Mouse (Mus musculus) kidney, postnatal 25 days (tissue): ENCODE data around the gene Pdss2.

Experiments
- DNase-seq, 2 experiments: peaks; one replicate each; pipeline ENCODE4 v3.0.0; 2021; ENCODE audit warnings: mixed read lengths in 2 of 2

The Pdss2 gene

DNA sequence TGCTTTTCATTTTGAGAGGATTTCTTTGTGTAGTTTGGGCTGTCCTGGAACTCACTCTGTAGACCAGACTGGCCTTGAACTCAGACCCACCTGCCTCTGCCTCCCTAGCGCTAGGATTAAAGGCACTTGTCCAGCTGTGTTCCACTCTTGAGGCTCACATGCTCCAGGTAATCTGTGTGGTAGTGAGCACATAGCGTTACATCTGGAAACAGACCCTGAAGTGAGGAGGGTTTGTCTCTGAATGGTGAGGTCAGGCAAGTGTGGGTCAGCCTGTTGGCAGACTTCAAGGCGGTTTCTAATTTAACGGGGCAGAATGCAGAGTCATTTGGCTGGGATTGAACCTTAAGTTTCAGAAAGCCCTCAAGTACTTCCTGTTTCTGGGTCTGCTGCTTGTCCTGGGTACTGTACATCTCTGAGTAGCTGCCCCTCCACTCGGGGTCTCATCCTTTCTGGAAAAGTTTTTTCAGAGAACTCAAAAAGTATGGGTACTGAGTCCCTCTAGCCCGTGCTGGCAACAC is 264.5 kb downstream of the Pdss2 start:
- no peak for DNase-seq

- no peak for DNase-seq
Observed at GRCm38 (mm10) chr10:43487441-43488010, 266.2 kb downstream of the Pdss2 start.

GRCm38 (mm10) chr10:43488258-43488657 is 267.0 kb downstream of the Pdss2 start:
- DNase-seq = no peak

GRCm38 (mm10) chr10:43489139-43489538 is 267.9 kb downstream of the Pdss2 start:
- DNase-seq = no peak

GRCm38 (mm10) chr10:43489550-43489949 is 268.3 kb downstream of the Pdss2 start:
- DNase-seq = peak; percentile 57 to 70

DNA sequence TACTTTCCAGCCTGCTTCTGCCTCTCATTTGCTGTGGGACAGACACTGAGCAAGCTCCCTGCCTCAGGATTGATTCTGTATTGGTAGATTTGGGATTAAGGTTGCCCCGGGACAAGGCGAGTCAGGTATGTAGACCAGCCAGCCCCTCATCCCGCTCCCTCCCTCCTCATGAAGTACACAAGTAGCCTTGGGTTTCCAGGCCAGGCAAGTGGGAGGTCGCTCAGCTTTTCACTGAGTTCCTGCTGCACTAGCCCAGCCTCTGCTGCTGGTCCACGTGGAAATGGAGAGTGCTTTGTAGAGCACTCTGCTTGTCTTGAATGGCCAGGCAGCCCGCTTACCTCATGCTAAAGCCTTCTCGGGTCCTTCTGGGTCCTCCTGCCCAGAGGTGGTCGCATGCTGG is 268.7 kb downstream of the Pdss2 start:
- no peak for DNase-seq

DNA sequence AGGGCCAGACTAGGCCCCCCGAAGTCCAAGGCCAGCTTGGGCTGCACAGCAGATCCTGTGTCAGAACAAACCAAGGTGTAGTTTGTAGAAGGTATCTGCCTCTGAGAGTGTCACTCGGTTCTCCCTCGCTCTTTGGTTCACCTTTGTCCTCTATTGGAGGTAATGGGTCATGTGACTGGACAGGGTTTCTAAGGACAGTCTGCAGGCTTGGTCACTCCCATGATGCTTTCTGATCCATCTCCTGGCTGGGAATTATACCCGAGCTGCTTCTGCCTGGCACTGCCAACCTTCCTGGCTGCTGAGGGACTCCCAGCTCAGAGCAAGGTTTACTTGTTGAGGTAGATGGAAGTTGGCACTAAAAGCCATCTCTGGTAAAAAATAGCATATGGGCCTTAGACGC is 269.6 kb downstream of the Pdss2 start:
- peak; percentile 65 to 88 for DNase-seq

GRCm38 (mm10) chr10:43502599-43502998 is 281.3 kb downstream of the Pdss2 start:
- DNase-seq = no peak

DNA sequence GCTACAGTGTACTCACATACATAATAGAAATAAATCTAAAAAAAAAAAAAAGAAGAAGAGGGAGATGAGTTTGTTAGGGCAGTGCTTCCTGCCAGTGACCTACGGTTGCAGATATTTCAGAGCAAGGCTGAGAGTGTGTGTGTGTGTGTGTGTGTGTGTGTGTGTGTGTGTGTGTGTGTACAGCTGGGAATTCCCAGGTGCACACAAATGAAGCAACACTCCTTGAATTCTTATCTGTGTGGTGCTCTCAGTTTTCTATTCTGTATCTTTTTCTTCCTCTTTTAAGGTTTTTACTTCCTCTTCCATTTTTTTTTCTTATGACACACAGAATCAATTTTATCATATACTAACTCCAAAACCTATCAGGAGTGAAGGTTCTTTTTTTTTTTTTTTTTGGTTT is 283.0 kb downstream of the Pdss2 start:
- DNase-seq = no peak

GRCm38 (mm10) chr10:43507051-43507450 is 285.8 kb downstream of the Pdss2 start:
- no peak for DNase-seq

DNA sequence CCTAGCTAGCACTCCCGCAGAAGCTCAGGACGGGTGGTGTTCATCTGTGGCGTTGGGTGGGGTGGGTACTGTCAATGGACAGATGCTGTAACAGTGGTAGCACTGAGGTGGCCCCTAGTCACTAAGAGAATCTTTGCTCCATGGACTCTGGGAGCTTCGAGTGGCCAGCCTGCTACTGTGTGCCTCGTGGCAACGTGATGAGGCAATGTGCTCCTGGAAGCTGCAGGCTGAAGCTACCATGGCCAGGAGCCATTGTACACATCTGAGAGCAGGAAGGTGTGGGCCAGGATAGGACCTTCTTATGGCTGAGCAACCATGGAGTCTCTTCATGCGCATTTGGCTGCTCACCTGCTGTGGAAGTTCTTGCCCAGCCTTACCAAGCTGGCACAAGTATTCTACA is 287.9 kb downstream of the Pdss2 start:
- DNase-seq = no peak

DNA sequence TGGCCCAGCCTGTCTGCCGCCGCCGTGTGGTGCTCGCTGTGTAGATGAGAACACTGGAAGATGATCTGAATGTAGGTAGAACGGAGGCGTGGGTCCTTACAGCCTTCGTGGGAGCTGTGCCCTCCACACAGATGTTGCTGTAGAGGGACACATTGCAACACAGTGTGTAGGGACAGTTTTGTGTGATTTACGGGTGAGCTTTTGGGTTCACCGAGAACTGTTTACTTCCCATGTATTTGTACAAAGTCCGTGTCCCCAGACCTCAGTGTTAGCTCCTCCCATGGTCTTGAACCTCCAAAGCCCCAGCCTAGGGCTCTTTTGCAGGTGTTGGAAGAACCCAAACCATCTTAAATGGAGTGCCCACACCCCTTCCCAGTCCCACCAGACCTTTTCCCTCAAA is 291.7 kb downstream of the Pdss2 start:
- DNase-seq = no peak
